Mouse (Mus musculus) erythroid progenitor cell, adult 5-6 weeks (primary cell): ENCODE measurements around the gene Elovl6. TPM values are rescaled to one million over a fixed set of nuclear protein-coding genes. Genes with fewer than 3 reads are reported as not detected.

Experiments used
- ATAC-seq: replicated peaks from 2 replicates; pipeline ENCODE4 v1.8.0; 2016; ENCODE audit warnings: moderate number of reproducible peaks, mild to moderate bottlenecking, moderate TSS enrichment, inconsistent platforms; ENCODE audit not compliant: poor library complexity, low FRiP score, severe bottlenecking
- total RNA-seq, 2 experiments: library from RNA; stranded (forward) in 1 of 2; stranded (reverse) in 1 of 2; fragments of 150-400 nt in 1 of 2; fragments of 186-747, 209-891 nt in 1 of 2; gene quantifications; 2 replicates each; pipeline versions ENCODE4 v1.2.3 to v1.2.4; 2015 to 2017; ENCODE audit warnings: low replicate concordance in 2 of 2

Elovl6 gene
- total RNA-seq, 2 experiments from 2014 or later, result 0.23 to 7.5 TPM

GRCm38 (mm10) chr3:129593001-129593400 lies 60.8 kb downstream of the Elovl6 start:
- ATAC-seq, result no peak

GRCm38 (mm10) chr3:129593735-129594134 lies 61.6 kb downstream of the Elovl6 start:
- ATAC-seq, result no peak

- ATAC-seq, result no peak
These were observed 63.9 kb downstream of the Elovl6 start for GRCm38 (mm10) chr3:129596098-129596497.

GRCm38 (mm10) chr3:129602289-129602688 lies 70.1 kb downstream of the Elovl6 start:
- no peak for ATAC-seq

- ATAC-seq, result no peak
These were observed 73.3 kb downstream of the Elovl6 start for GRCm38 (mm10) chr3:129605487-129605886.

GRCm38 (mm10) chr3:129605934-129606333 lies 73.8 kb downstream of the Elovl6 start:
- no peak for ATAC-seq

GRCm38 (mm10) chr3:129611626-129612025 lies 79.5 kb downstream of the Elovl6 start:
- no peak for ATAC-seq

- no peak for ATAC-seq
These were observed 80.3 kb downstream of the Elovl6 start for GRCm38 (mm10) chr3:129612311-129613097.

GRCm38 (mm10) chr3:129613756-129614155 lies 81.6 kb downstream of the Elovl6 start:
- ATAC-seq, result no peak

GRCm38 (mm10) chr3:129614216-129614615 lies 82.1 kb downstream of the Elovl6 start:
- no peak for ATAC-seq

GRCm38 (mm10) chr3:129617450-129617849 lies 85.3 kb downstream of the Elovl6 start:
- no peak for ATAC-seq

GRCm38 (mm10) chr3:129619194-129619775 lies 87.1 kb downstream of the Elovl6 start:
- ATAC-seq, result no peak

- no peak for ATAC-seq
These were observed 88.6 kb downstream of the Elovl6 start for GRCm38 (mm10) chr3:129620802-129621201.

GRCm38 (mm10) chr3:129621255-129621654 lies 89.1 kb downstream of the Elovl6 start:
- no peak for ATAC-seq

GRCm38 (mm10) chr3:129622120-129622519 lies 90.0 kb downstream of the Elovl6 start:
- ATAC-seq, result no peak

- no peak for ATAC-seq
These were observed 90.5 kb downstream of the Elovl6 start for GRCm38 (mm10) chr3:129622705-129623104.

- ATAC-seq, result no peak
These were observed 92.1 kb downstream of the Elovl6 start for GRCm38 (mm10) chr3:129624193-129624805.

- ATAC-seq, result no peak
These were observed 95.1 kb downstream of the Elovl6 start for GRCm38 (mm10) chr3:129627281-129627680.

GRCm38 (mm10) chr3:129631018-129631417 lies 98.9 kb downstream of the Elovl6 start:
- no peak for ATAC-seq

GRCm38 (mm10) chr3:129631857-129632256 lies 99.7 kb downstream of the Elovl6 start:
- no peak for ATAC-seq

GRCm38 (mm10) chr3:129633518-129633917 lies 101.4 kb downstream of the Elovl6 start:
- no peak for ATAC-seq
